Mouse (Mus musculus): ENCODE data around the gene Cxcl16. TPM values are rescaled to one million over a fixed set of nuclear protein-coding genes. Genes with fewer than 3 reads are reported as not detected.
"Not testable (repeated sequence)": the region's sequence is repeated elsewhere in the genome, so short reads cannot be mapped to it uniquely, and the experiment has no call there.

Gene Cxcl16
- polyA plus RNA-seq, 1 experiment from 2014 or later, result 9.0 TPM

GRCm38 (mm10) chr11:70474872-70475534 is 15.2 kb upstream of the Cxcl16 start:
- Histone ChIP-seq H3K27me3 (no peaks in the 10 kb centered on the region), H3K9me3 (replicated peaks) (no peaks in the 10 kb centered on the region), H3K27ac (no peak overlapping the region), H3K4me2 (no peak overlapping the region), H3K36me3 (no peaks in the 10 kb centered on the region), H3K4me3 (no peak overlapping the region), H3K4me1 (replicated peaks) (0 out of 2 replicates have a peak, but pooled peaks cover 2% of the 10 kb centered on the region), H3K9ac (no peak overlapping the region)
- ATAC-seq (replicated peaks; ENCODE audit: insufficient number of reproducible peaks, insufficient read depth, low FRiP score, low read depth), result no peak
- WGBS, result 53% methylated on average over 12 of the region's 12 CpGs

GRCm38 (mm10) chr11:70473291-70473690 is 13.5 kb upstream of the Cxcl16 start:
- H3K27me3 ChIP-seq; H3K4me1 ChIP-seq (replicated peaks); H3K27ac ChIP-seq; H3K36me3 ChIP-seq; H3K4me2 ChIP-seq; H3K4me3 ChIP-seq; ATAC-seq (replicated peaks; ENCODE audit: insufficient number of reproducible peaks, insufficient read depth, low FRiP score, low read depth); H3K9ac ChIP-seq; H3K9me3 ChIP-seq (replicated peaks): not testable (repeated sequence)
- 78% methylated on average over 5 of the region's 5 CpGs for WGBS

- Histone ChIP-seq H3K4me1 (replicated peaks) (0 out of 2 replicates have a peak, but pooled peaks cover 2% of the 10 kb centered on the region), H3K36me3 (no peaks in the 10 kb centered on the region), H3K9me3 (replicated peaks) (no peaks in the 10 kb centered on the region), H3K27me3 (no peaks in the 10 kb centered on the region), H3K4me3 (no peak overlapping the region), H3K4me2 (no peak overlapping the region), H3K9ac (no peak overlapping the region), H3K27ac (no peak overlapping the region)
- ATAC-seq (replicated peaks; ENCODE audit: insufficient number of reproducible peaks, insufficient read depth, low FRiP score, low read depth), result no peak
Observed at GRCm38 (mm10) chr11:70472716-70473115, 12.9 kb upstream of the Cxcl16 start.

GRCm38 (mm10) chr11:70469764-70470163 is 10.0 kb upstream of the Cxcl16 start:
- Histone ChIP-seq H3K27ac (no peak overlapping the region), H3K4me2 (no peak overlapping the region), H3K4me1 (replicated peaks) (peaks cover 18% of the 10 kb centered on the region), H3K9ac (no peak overlapping the region), H3K9me3 (replicated peaks) (no peaks in the 10 kb centered on the region), H3K36me3 (no peaks in the 10 kb centered on the region), H3K27me3 (peaks cover 11% of the 10 kb centered on the region), H3K4me3 (no peak overlapping the region)
- no peak for ATAC-seq (replicated peaks; ENCODE audit: insufficient number of reproducible peaks, insufficient read depth, low FRiP score, low read depth)
- WGBS, result 79% methylated on average over 3 of the region's 3 CpGs

GRCm38 (mm10) chr11:70467902-70468619 is 8.3 kb upstream of the Cxcl16 start:
- H3K9ac ChIP-seq, result no peak overlapping the region
- peaks cover 15% of the 10 kb centered on the region for H3K4me1 ChIP-seq (replicated peaks)
- H3K27me3 ChIP-seq, result peaks cover 28% of the 10 kb centered on the region
- peak overlapping the region; percentile 76 for H3K27ac ChIP-seq
- no peaks in the 10 kb centered on the region for H3K9me3 ChIP-seq (replicated peaks)
- H3K36me3 ChIP-seq, result no peaks in the 10 kb centered on the region
- H3K4me2 ChIP-seq, result no peak overlapping the region
- 55% methylated on average over 5 of the region's 5 CpGs for WGBS
- ATAC-seq (replicated peaks; ENCODE audit: insufficient number of reproducible peaks, insufficient read depth, low FRiP score, low read depth), result peak; percentile 67; the same call in 1 of the 2 replicates
- no peak overlapping the region for H3K4me3 ChIP-seq

DNA sequence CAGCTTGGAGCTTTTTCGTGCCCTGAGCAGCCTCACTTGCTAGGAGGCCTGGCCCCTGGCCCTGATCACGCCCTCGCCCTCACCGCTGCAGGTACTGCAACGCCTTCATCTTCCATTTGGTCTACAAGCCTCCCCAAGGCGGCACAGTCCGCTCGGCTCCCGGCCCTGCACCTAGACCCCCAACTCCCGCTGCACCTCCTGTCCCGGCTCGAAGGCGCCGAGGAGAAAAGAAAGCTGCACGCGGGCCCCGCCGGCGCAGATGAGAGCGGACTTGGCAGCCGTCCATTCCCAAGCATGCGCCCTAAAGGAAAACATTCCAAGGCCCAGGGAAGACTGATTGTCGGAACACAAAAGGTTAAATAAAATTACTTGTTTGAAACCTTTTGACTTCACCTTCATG is 6.0 kb upstream of the Cxcl16 start:
- H3K27ac ChIP-seq, result peak overlapping the region; percentile 27; the same call in 1 of the 2 replicates
- H3K4me1 ChIP-seq (replicated peaks), result peaks cover 15% of the 10 kb centered on the region
- peak overlapping the region; percentile 48 for H3K4me3 ChIP-seq
- no peak for ATAC-seq (replicated peaks; ENCODE audit: insufficient number of reproducible peaks, insufficient read depth, low FRiP score, low read depth)
- peak overlapping the region; percentile 48 for H3K9ac ChIP-seq
- H3K9me3 ChIP-seq (replicated peaks), result no peaks in the 10 kb centered on the region
- peak overlapping the region; percentile 81 for H3K4me2 ChIP-seq
- H3K36me3 ChIP-seq, result no peaks in the 10 kb centered on the region
- WGBS, result 2% methylated on average over 23 of the region's 23 CpGs
- peaks cover 37% of the 10 kb centered on the region for H3K27me3 ChIP-seq

DNA sequence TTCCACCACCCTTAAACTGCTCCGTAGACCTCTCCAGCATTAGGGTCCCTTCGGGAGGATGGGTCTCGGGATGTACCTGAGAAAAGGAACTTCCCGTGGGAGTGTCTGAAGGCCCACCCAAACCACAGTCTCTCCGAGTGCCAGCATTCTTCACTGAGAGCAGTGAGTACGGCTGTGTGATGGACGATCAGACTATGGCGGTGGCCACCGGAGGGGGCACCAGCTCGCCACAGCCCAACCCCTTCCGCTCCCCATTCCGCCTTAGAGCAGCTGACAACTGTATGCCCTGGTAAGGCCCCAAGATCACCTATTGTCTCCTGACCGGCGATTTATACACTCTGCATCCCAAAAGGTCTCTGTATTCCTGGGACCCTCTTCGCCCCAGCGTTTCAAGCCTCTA is 5.4 kb upstream of the Cxcl16 start:
- Histone ChIP-seq H3K4me2 (peak overlapping the region; percentile 81), H3K4me3 (peak overlapping the region; percentile 48), H3K4me1 (replicated peaks) (peaks cover 15% of the 10 kb centered on the region), H3K36me3 (no peaks in the 10 kb centered on the region), H3K27ac (no peak overlapping the region), H3K9me3 (replicated peaks) (no peaks in the 10 kb centered on the region), H3K9ac (0 out of 2 replicates have a peak overlapping the region, but pooled peaks have one; percentile 7), H3K27me3 (peaks cover 41% of the 10 kb centered on the region)
- no peak for ATAC-seq (replicated peaks; ENCODE audit: insufficient number of reproducible peaks, insufficient read depth, low FRiP score, low read depth)
- 27% methylated on average over 16 of the region's 16 CpGs for WGBS

DNA sequence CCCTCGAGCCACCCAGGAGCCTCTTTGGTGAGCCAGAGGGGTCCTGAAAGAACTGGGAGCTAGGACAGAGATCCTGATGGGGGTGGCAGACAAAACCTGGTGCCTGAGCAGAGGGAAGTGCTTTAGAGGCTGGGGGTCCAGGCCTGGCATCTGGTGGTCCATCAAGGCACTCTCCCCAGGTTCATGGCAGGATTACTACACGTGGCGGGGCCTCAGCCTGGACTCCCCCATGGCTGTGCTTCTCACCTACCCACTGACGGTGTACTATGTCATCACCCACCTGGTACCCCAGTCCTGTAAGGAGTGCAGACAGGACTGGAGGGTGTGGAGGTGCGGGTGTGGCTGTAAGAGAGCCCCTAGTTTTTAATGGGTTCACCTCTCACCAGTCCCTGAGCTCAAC is 4.2 kb upstream of the Cxcl16 start:
- H3K4me3 ChIP-seq, result no peak overlapping the region
- H3K4me1 ChIP-seq (replicated peaks), result peaks cover 21% of the 10 kb centered on the region
- no peak for ATAC-seq (replicated peaks; ENCODE audit: insufficient number of reproducible peaks, insufficient read depth, low FRiP score, low read depth)
- no peaks in the 10 kb centered on the region for H3K9me3 ChIP-seq (replicated peaks)
- no peak overlapping the region for H3K4me2 ChIP-seq
- H3K27me3 ChIP-seq, result peaks cover 41% of the 10 kb centered on the region
- 81% methylated on average over 5 of the region's 5 CpGs for WGBS
- no peaks in the 10 kb centered on the region for H3K36me3 ChIP-seq
- H3K27ac ChIP-seq, result no peak overlapping the region
- H3K9ac ChIP-seq, result no peak overlapping the region

DNA sequence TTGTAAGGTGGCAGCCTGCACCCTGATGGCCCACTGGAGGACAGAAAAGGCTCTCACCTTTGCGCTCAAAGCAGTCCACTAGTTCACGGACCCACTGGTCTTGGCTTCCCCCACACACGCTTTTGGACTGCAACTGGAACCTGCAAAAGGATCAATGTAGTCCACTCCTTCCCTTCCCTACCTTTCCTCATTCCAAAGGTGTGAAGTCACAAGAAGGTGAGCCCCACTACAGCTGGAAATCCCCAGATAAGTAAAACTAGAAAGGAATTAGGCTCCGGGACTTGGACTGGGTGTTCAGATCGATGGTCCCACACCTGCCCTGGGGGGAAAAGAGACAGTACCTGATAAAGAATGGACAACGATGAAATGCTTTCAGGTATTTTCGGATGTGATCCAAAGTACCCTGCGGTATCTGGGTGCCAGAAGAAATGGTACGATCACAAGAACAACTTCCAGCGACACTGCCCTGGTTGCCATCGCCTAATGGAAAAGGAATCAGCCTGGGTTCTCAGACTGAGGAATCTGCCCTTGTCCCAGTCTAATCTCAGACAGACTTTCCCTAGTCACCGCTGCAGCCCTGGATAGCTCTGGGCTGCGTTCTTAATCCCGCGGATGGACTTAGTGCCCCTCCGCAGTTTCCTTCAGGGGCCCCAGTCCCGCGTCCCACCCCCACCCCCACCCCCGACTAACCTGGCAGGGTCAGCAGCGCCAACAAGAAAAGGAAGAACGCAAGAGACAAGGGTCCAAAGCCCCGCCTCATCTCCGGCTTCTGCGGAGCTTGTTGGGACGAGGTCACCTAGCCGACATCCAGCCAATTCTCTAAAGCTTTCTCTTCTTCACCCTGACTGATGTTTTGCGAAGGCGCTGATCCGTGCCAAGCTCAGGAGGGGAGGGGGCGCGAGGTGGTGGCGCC is 840 bp downstream of the Cxcl16 start, which contains the start of gene Zmynd15:
TSS of gene Zmynd15 (plus strand) at position 746 of the 913 bp plus-strand sequence.
- Histone ChIP-seq H3K27me3 (peaks cover 25% of the 10 kb centered on the region), H3K9ac (peak within 1 kb of the TSS; percentile 68), H3K4me2 (peak within 1 kb of the TSS; percentile 97), H3K4me3 (peak within 1 kb of the TSS; percentile 74), H3K9me3 (replicated peaks) (no peaks in the 10 kb centered on the region), H3K36me3 (0 out of 2 replicates have a peak, but pooled peaks cover 3% of the 10 kb centered on the region), H3K27ac (peak within 1 kb of the TSS; percentile 23; the same call in 1 of the 2 replicates), H3K4me1 (replicated peaks) (peaks cover 11% of the 10 kb centered on the region)
- ATAC-seq (replicated peaks; ENCODE audit: insufficient number of reproducible peaks, insufficient read depth, low FRiP score, low read depth), result no peak
- 16% methylated on average over 32 of the region's 32 CpGs for WGBS

DNA sequence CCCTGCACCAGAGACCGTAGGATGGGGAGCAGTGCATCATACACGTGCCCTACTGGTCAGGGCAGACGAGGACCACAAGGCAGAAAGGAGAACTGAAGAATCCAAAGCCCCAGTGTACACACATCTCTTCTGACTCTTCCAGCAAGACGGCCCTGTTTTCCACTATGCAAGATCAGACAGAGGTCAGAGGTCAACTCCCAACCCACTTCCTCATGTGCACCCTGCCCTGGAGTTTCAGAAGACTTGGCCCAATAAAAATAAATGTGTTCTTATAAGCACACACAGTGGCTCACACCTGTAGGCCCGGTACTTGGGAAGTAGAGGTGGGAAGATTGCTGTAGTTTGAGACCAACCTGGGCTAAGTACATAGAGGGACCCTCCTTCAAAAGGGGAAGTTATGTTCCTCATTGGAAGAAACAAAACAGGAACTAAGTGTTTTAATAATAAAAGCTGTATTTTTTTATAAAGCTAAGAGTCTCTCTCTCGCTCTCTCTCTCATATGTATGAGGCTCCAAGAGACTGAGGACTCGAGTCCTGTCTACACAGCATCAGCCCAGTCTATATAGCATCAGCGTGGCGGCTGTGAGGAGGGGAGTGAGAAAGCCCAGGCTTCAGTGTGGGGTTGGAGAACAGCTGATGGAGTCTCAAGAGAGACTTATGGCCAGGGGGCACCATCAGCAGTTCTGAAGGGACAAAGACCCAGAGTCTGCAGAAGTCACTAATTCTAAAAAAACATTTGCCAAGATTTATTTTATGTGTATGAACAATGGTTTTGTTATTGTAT is 6.3 kb downstream of the Cxcl16 start:
- Histone ChIP-seq H3K9ac (no peak overlapping the region), H3K4me2 (no peak overlapping the region), H3K36me3 (0 out of 2 replicates have a peak, but pooled peaks cover 3% of the 10 kb centered on the region), H3K4me1 (replicated peaks) (peaks cover 13% of the 10 kb centered on the region), H3K27ac (no peak overlapping the region), H3K9me3 (replicated peaks) (no peaks in the 10 kb centered on the region), H3K27me3 (peaks cover under 1% of the 10 kb centered on the region; the same call in 1 of the 2 replicates), H3K4me3 (no peak overlapping the region)
- 85% methylated on average over 9 of the region's 9 CpGs for WGBS
- ATAC-seq (replicated peaks; ENCODE audit: insufficient number of reproducible peaks, insufficient read depth, low FRiP score, low read depth), result no peak
